Mouse (Mus musculus) adipocyte (in vitro differentiated cells): Measurements from ENCODE around the gene Asgr1.
"Not testable (repeated sequence)": the region's sequence is repeated elsewhere in the genome, so short reads cannot be mapped to it uniquely, and the experiment has no call there.

ENCODE experiments used
- DNase-seq: peaks from one replicate; pipeline ENCODE4 v3.0.0-alpha.2; 2016; ENCODE audit warnings: low spot score

Asgr1 gene

GRCm38 (mm10) chr11:70070057-70070456 lies 16.2 kb downstream of the Asgr1 start:
- no peak for DNase-seq

GRCm38 (mm10) chr11:70070603-70071002 lies 16.7 kb downstream of the Asgr1 start:
- DNase-seq, result not testable (repeated sequence)

GRCm38 (mm10) chr11:70074379-70075071 lies 20.6 kb downstream of the Asgr1 start:
- DNase-seq, result peak; percentile 94

GRCm38 (mm10) chr11:70075581-70075980 lies 21.7 kb downstream of the Asgr1 start:
- DNase-seq, result peak; percentile 54

- DNase-seq, result peak; percentile 87
These were observed 23.6 kb downstream of the Asgr1 start for GRCm38 (mm10) chr11:70077441-70077840.

GRCm38 (mm10) chr11:70079175-70079574 lies 25.3 kb downstream of the Asgr1 start:
- peak; percentile 15 for DNase-seq

GRCm38 (mm10) chr11:70079928-70080327 lies 26.0 kb downstream of the Asgr1 start:
- peak; percentile 30 for DNase-seq

GRCm38 (mm10) chr11:70080803-70081590 lies 27.1 kb downstream of the Asgr1 start:
- DNase-seq, result no peak

GRCm38 (mm10) chr11:70084563-70084962 lies 30.7 kb downstream of the Asgr1 start:
- no peak for DNase-seq

- peak; percentile 55 for DNase-seq
These were observed 38.3 kb downstream of the Asgr1 start, which contains the start of gene Asgr2 for GRCm38 (mm10) chr11:70091986-70092783. Gene Asgr2, plus strand, starts transcription at chr11:70092644.

- DNase-seq, result no peak
These were observed 43.5 kb downstream of the Asgr1 start for GRCm38 (mm10) chr11:70097396-70097795.

GRCm38 (mm10) chr11:70099102-70099501 lies 45.2 kb downstream of the Asgr1 start:
- DNase-seq, result no peak

- DNase-seq, result no peak
These were observed 45.9 kb downstream of the Asgr1 start for GRCm38 (mm10) chr11:70099809-70100208.

GRCm38 (mm10) chr11:70103701-70104315 lies 49.9 kb downstream of the Asgr1 start:
- no peak for DNase-seq

GRCm38 (mm10) chr11:70107085-70107484 lies 53.2 kb downstream of the Asgr1 start:
- no peak for DNase-seq
